Mouse (Mus musculus) hindbrain, embryonic 12.5 days (tissue): ENCODE measurements at regions not wholly inside any gene's neighbourhood (a gene's known extent, or its start where the extent isn't known, plus 50 kb on each side); places are given as distances from the start of the nearest gene placed in this dataset.

Experiments used
- ATAC-seq: fragments of 200-750 bp; cut with Nextera tagmentation; 2 replicates; pipeline ENCODE4 v1.8.0; 2017; ENCODE audit warnings: moderate TSS enrichment; ENCODE audit not compliant: low FRiP score
- H3K27ac ChIP-seq: fragments of 300-500 bp; sonication (generic); 2 replicates; pipeline ENCODE4 v1.5.1; 2016; ENCODE audit warnings: mild to moderate bottlenecking
- H3K27me3 ChIP-seq: fragments of 300-500 bp; sonication (generic); 2 replicates; pipeline ENCODE4 v1.6.1; 2016; ENCODE audit warnings: mild to moderate bottlenecking
- H3K36me3 ChIP-seq: fragments of 300-500 bp; sonication (generic); 2 replicates; pipeline ENCODE4 v1.6.1; 2016; ENCODE audit warnings: mild to moderate bottlenecking
- H3K4me1 ChIP-seq: fragments of 300-500 bp; sonication (generic); 2 replicates; pipeline ENCODE4 v1.6.1; 2016
- H3K4me2 ChIP-seq: fragments of 300-500 bp; sonication (generic); replicated peaks from 2 replicates; pipeline ENCODE4 v1.6.1; 2016; ENCODE audit warnings: mild to moderate bottlenecking
- H3K4me3 ChIP-seq: fragments of 300-500 bp; sonication (generic); 2 replicates; pipeline ENCODE4 v1.5.1; 2016; ENCODE audit warnings: mild to moderate bottlenecking
- H3K9ac ChIP-seq: fragments of 300-500 bp; sonication (generic); 2 replicates; pipeline ENCODE4 v1.6.1; 2016; ENCODE audit warnings: mild to moderate bottlenecking, moderate library complexity
- H3K9me3 ChIP-seq: fragments of 300-500 bp; sonication (generic); replicated peaks from 2 replicates; pipeline ENCODE4 v1.6.1; 2016; ENCODE audit warnings: mild to moderate bottlenecking
- WGBS: fragments of 180-500 bp; shearing (Covaris S2); methylation state at CpG from one replicate; pipeline ENCODE4 v1.1.7; 2016; 5-methylcytosine and 5-hydroxymethylcytosine counted together

DNA sequence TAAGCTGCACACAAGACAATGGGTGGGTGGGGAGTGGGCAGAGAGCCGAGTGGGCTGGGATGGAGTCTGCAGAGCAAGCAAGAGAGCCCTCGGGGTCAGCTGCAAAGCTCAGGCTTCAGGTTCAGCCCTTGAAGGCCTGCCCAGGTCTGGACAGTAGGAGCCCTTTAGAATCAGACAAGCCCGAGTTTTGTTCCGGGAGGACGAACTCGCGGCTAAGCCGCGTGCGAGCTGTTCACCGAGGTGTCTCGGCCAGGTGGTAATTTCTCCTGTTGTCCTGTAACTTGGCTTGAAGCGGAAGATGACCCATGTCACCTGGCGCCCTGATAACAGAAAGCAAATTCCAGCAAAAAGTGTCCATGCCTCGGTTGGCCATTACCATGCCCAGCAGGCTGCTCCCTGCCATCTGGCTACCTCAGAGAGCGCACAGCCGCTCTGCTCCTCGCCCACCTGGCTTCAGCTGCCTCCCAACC is 121.0 kb upstream of the 1700016C15Rik start:
- H3K4me3 ChIP-seq: no peak overlapping the region
- no peak overlapping the region for H3K27ac ChIP-seq
- no peak for ATAC-seq
- 81% methylated on average over 18 of the region's 18 CpGs for WGBS
- no peak overlapping the region for H3K4me2 ChIP-seq
- H3K9ac ChIP-seq: no peak overlapping the region
- H3K36me3 ChIP-seq: no peaks in the 10 kb centered on the region
- H3K9me3 ChIP-seq: no peaks in the 10 kb centered on the region
- no peaks in the 10 kb centered on the region for H3K27me3 ChIP-seq
- H3K4me1 ChIP-seq: peaks cover 25% of the 10 kb centered on the region

DNA sequence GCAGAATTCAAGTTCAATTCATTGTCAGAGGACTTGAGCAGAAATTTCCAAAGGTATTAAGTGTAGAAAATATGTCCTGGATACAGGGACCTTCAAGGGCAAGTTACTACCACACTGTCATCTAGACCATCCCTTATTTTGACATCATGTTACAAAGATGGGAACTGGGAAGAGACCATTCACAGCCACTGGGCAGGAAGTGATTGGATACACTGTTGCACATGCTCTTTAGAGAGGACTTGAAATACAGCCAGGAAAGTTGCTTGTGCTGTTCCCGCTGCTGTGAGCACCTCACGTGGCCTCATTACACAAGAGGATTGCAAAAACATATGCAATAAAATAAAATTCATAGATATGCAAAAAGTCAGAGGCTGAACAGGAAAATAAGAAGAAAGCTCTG is 120.4 kb upstream of the 1700016C15Rik start:
- ATAC-seq: no peak
- no peak overlapping the region for H3K27ac ChIP-seq
- no peak overlapping the region for H3K4me2 ChIP-seq
- H3K27me3 ChIP-seq: no peaks in the 10 kb centered on the region
- H3K4me1 ChIP-seq: peaks cover 25% of the 10 kb centered on the region
- H3K36me3 ChIP-seq: no peaks in the 10 kb centered on the region
- H3K9ac ChIP-seq: no peak overlapping the region
- WGBS: 84% methylated on average over 2 of the region's 2 CpGs
- H3K4me3 ChIP-seq: no peak overlapping the region
- H3K9me3 ChIP-seq: no peaks in the 10 kb centered on the region

GRCm38 (mm10) chr1:177609683-177610082 is 119.9 kb upstream of the 1700016C15Rik start:
- Histone ChIP-seq H3K4me3 (no peak overlapping the region), H3K36me3 (no peaks in the 10 kb centered on the region), H3K27me3 (0 out of 2 replicates have a peak, but pooled peaks cover 2% of the 10 kb centered on the region), H3K9ac (no peak overlapping the region), H3K4me1 (peaks cover 25% of the 10 kb centered on the region), H3K4me2 (no peak overlapping the region), H3K27ac (no peak overlapping the region), H3K9me3 (no peaks in the 10 kb centered on the region)
- WGBS: 77% methylated on average over 4 of the region's 5 CpGs
- no peak for ATAC-seq

GRCm38 (mm10) chr1:177610156-177610555 is 119.5 kb upstream of the 1700016C15Rik start:
- WGBS: 84% methylated on average over 2 of the region's 2 CpGs
- H3K27me3 ChIP-seq: peaks cover 4% of the 10 kb centered on the region; the same call in 1 of the 2 replicates
- ATAC-seq: no peak

GRCm38 (mm10) chr1:177612546-177612945 is 117.1 kb upstream of the 1700016C15Rik start:
- peak; percentile 51; the same call in 1 of the 2 replicates for ATAC-seq

More at GRCm38 (mm10) chr1:177610156-177610555, 119.5 kb upstream of the 1700016C15Rik start:
- Histone ChIP-seq H3K4me1 (peaks cover 25% of the 10 kb centered on the region), H3K27ac (no peak overlapping the region), H3K36me3 (no peaks in the 10 kb centered on the region), H3K4me2 (no peak overlapping the region), H3K9ac (no peak overlapping the region), H3K9me3 (no peaks in the 10 kb centered on the region), H3K4me3 (no peak overlapping the region)

DNA sequence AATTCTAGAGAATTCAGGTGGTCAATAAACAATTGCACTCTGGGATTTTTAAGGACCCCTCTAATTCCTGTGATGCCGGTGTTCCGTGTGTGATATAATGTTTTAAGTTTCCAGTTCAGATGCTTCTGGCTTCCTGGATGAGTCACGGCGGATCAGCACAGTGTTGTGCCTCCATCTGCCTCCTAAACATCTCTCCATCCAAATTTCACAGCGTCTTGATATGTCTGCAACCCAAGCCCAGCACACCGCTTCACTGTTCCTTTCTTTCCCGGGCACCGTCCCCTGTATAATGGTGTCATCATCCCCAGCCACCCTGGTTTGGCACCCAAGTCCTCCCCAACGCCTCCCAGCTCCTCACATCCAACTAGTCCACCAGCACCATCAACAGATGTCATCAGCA is 114.0 kb upstream of the 1700016C15Rik start:
- Histone ChIP-seq H3K9ac (no peak overlapping the region), H3K4me2 (no peak overlapping the region), H3K4me1 (peaks cover 11% of the 10 kb centered on the region), H3K27me3 (peaks cover 4% of the 10 kb centered on the region; the same call in 1 of the 2 replicates), H3K36me3 (no peaks in the 10 kb centered on the region), H3K9me3 (no peaks in the 10 kb centered on the region), H3K27ac (no peak overlapping the region), H3K4me3 (no peak overlapping the region)
- 95% methylated on average over 9 of the region's 9 CpGs for WGBS
- ATAC-seq: no peak

More at GRCm38 (mm10) chr1:177612546-177612945, 117.1 kb upstream of the 1700016C15Rik start:
- Histone ChIP-seq H3K36me3 (no peaks in the 10 kb centered on the region), H3K9me3 (no peaks in the 10 kb centered on the region), H3K4me3 (no peak overlapping the region), H3K9ac (no peak overlapping the region), H3K27me3 (peaks cover 4% of the 10 kb centered on the region; the same call in 1 of the 2 replicates), H3K4me1 (peaks cover 18% of the 10 kb centered on the region), H3K4me2 (no peak overlapping the region), H3K27ac (no peak overlapping the region)
- WGBS: 30% methylated on average over 7 of the region's 7 CpGs

GRCm38 (mm10) chr1:177616335-177617239 is 113.0 kb upstream of the 1700016C15Rik start:
- 77% methylated on average over 24 of the region's 24 CpGs for WGBS
- no peak overlapping the region for H3K4me2 ChIP-seq
- no peak overlapping the region for H3K9ac ChIP-seq
- no peak overlapping the region for H3K4me3 ChIP-seq
- peaks cover 11% of the 10 kb centered on the region for H3K4me1 ChIP-seq
- H3K36me3 ChIP-seq: no peaks in the 10 kb centered on the region
- H3K27me3 ChIP-seq: peaks cover 4% of the 10 kb centered on the region; the same call in 1 of the 2 replicates
- H3K27ac ChIP-seq: no peak overlapping the region
- H3K9me3 ChIP-seq: no peaks in the 10 kb centered on the region
- no peak for ATAC-seq

- Histone ChIP-seq H3K27me3 (no peaks in the 10 kb centered on the region), H3K36me3 (no peaks in the 10 kb centered on the region), H3K4me2 (no peak overlapping the region), H3K4me3 (no peak overlapping the region), H3K4me1 (peaks cover 19% of the 10 kb centered on the region; the same call in 1 of the 2 replicates), H3K9me3 (no peaks in the 10 kb centered on the region), H3K27ac (no peak overlapping the region), H3K9ac (no peak overlapping the region)
- ATAC-seq: no peak
- 84% methylated on average over 15 of the region's 15 CpGs for WGBS
Measured at GRCm38 (mm10) chr1:177620501-177621099, 109.0 kb upstream of the 1700016C15Rik start.

GRCm38 (mm10) chr1:177621854-177622590 is 107.6 kb upstream of the 1700016C15Rik start:
- ATAC-seq: no peak
- WGBS: 39% methylated on average over 17 of the region's 17 CpGs

GRCm38 (mm10) chr1:177623304-177623726 is 106.3 kb upstream of the 1700016C15Rik start:
- WGBS: 15% methylated on average over 6 of the region's 6 CpGs

More at GRCm38 (mm10) chr1:177621854-177622590, 107.6 kb upstream of the 1700016C15Rik start:
- Histone ChIP-seq H3K9me3 (no peaks in the 10 kb centered on the region), H3K27ac (no peak overlapping the region), H3K4me3 (no peak overlapping the region), H3K9ac (no peak overlapping the region), H3K36me3 (no peaks in the 10 kb centered on the region), H3K4me1 (peaks cover 19% of the 10 kb centered on the region; the same call in 1 of the 2 replicates), H3K4me2 (no peak overlapping the region), H3K27me3 (no peaks in the 10 kb centered on the region)

GRCm38 (mm10) chr1:177623735-177624134 is 105.9 kb upstream of the 1700016C15Rik start:
- WGBS: 80% methylated on average over 6 of the region's 6 CpGs
- H3K4me3 ChIP-seq: no peak overlapping the region
- H3K27ac ChIP-seq: no peak overlapping the region
- H3K9ac ChIP-seq: no peak overlapping the region
- ATAC-seq: no peak
- H3K27me3 ChIP-seq: no peaks in the 10 kb centered on the region
- H3K9me3 ChIP-seq: no peaks in the 10 kb centered on the region
- peaks cover 19% of the 10 kb centered on the region; the same call in 1 of the 2 replicates for H3K4me1 ChIP-seq
- H3K4me2 ChIP-seq: no peak overlapping the region
- no peaks in the 10 kb centered on the region for H3K36me3 ChIP-seq

More at GRCm38 (mm10) chr1:177623304-177623726, 106.3 kb upstream of the 1700016C15Rik start:
- no peaks in the 10 kb centered on the region for H3K27me3 ChIP-seq
- no peak; the same call in 1 of the 2 replicates for ATAC-seq
- H3K4me1 ChIP-seq: peaks cover 19% of the 10 kb centered on the region; the same call in 1 of the 2 replicates
- H3K9me3 ChIP-seq: no peaks in the 10 kb centered on the region
- no peak overlapping the region for H3K9ac ChIP-seq
- no peaks in the 10 kb centered on the region for H3K36me3 ChIP-seq
- H3K4me2 ChIP-seq: no peak overlapping the region
- H3K27ac ChIP-seq: no peak overlapping the region
- no peak overlapping the region for H3K4me3 ChIP-seq
